Mouse (Mus musculus) left cerebral cortex, adult 2 months (tissue): ENCODE results near the gene Pakap. TPM values are rescaled to one million over a fixed set of nuclear protein-coding genes. Genes with fewer than 3 reads are reported as not detected.

ENCODE experiments used
- DNase-seq, 2 experiments: peaks; one replicate each; pipeline ENCODE4 v3.0.0; 2021 to 2022; ENCODE audit warnings: low spot score in 2 of 2, mixed read lengths in 1 of 2; ENCODE audit errors: extremely low spot score in 1 of 2
- H3K27ac ChIP-seq: fragments of 200-600 bp; 2 replicates; pipeline ENCODE4 v1.8.1; 2022
- H3K4me3 ChIP-seq: fragments of 200-600 bp; 2 replicates; pipeline ENCODE4 v1.8.1; 2022
- CTCF ChIP-seq: fragments of 200-600 bp; IDR thresholded peaks from 2 replicates; pipeline ENCODE4 v1.8.1; 2022; ENCODE audit warnings: antibody characterized with exemption, mild to moderate bottlenecking, moderate library complexity
- intact Hi-C: fragments of 180-260 bp; cut with DNase I; formaldehyde crosslinking; loops from one replicate; pipeline ENCODE4 v1.15.1; 2025
- total RNA-seq, 2 experiments: library from RNA; stranded (reverse); gene quantifications; 2 replicates each; pipeline ENCODE4 v1.2.3; 2021

Gene Pakap
- total RNA-seq, 2 experiments from 2014 or later = 19.8 to 20.4 TPM

GRCm38 (mm10) chr4:57889773-57890172 is 321.8 kb downstream of the Pakap start:
- intact Hi-C loops = loop anchor here (10.0 kb wide), 1 partner anchor 515 kb away; no protein-coding TSS in a partner anchor
- DNase-seq = no peak
- Histone ChIP-seq H3K27ac (no peak overlapping the region), H3K4me3 (no peak overlapping the region)
- no peak for TF ChIP-seq CTCF

GRCm38 (mm10) chr4:57892001-57892586 is 324.1 kb downstream of the Pakap start:
- Histone ChIP-seq H3K27ac (no peak overlapping the region), H3K4me3 (no peak overlapping the region)
- intact Hi-C loops = no loop called here
- DNase-seq = no peak
- TF ChIP-seq CTCF = no peak

- no peak for TF ChIP-seq CTCF
- H3K4me3 ChIP-seq = no peak overlapping the region
- H3K27ac ChIP-seq = no peak overlapping the region
- intact Hi-C loops = no loop called here
- no peak for DNase-seq
Observed at GRCm38 (mm10) chr4:57895140-57895539, 327.2 kb downstream of the Pakap start.

- TF ChIP-seq CTCF = no peak
- intact Hi-C loops = no loop called here
- DNase-seq = no peak
- Histone ChIP-seq H3K4me3 (no peak overlapping the region), H3K27ac (no peak overlapping the region)
Observed at GRCm38 (mm10) chr4:57895902-57896301, 327.9 kb downstream of the Pakap start.

GRCm38 (mm10) chr4:57896631-57897030 is 328.7 kb downstream of the Pakap start:
- no peak for DNase-seq

GRCm38 (mm10) chr4:57901210-57901609 is 333.2 kb downstream of the Pakap start:
- DNase-seq = peak; percentile 33 to 48
- Histone ChIP-seq H3K4me3 (no peak overlapping the region), H3K27ac (no peak overlapping the region)
- intact Hi-C loops = loop anchor here (1.0 to 10.0 kb wide), 2 partner anchors 178 to 354 kb away; no protein-coding TSS in a partner anchor
- TF ChIP-seq CTCF = peak; percentile 77

More at GRCm38 (mm10) chr4:57896631-57897030, 328.7 kb downstream of the Pakap start:
- Histone ChIP-seq H3K27ac (no peak overlapping the region), H3K4me3 (no peak overlapping the region)
- no peak for TF ChIP-seq CTCF
- intact Hi-C loops = no loop called here

- no peak for DNase-seq
- intact Hi-C loops = loop anchor here (10.0 kb wide), 1 partner anchor 352 kb away; no protein-coding TSS in a partner anchor
- no peak for TF ChIP-seq CTCF
- H3K4me3 ChIP-seq = no peak overlapping the region
- H3K27ac ChIP-seq = no peak overlapping the region
Observed at GRCm38 (mm10) chr4:57902619-57903018, 334.6 kb downstream of the Pakap start.

GRCm38 (mm10) chr4:57904211-57904610 is 336.2 kb downstream of the Pakap start:
- TF ChIP-seq CTCF = peak; percentile 91
- Histone ChIP-seq H3K27ac (no peak overlapping the region), H3K4me3 (no peak overlapping the region)
- intact Hi-C loops = loop anchor here (2.0 to 10.0 kb wide), 2 partner anchors 231 to 351 kb away; no protein-coding TSS in a partner anchor
- DNase-seq = peak; percentile 52 to 71

GRCm38 (mm10) chr4:57904638-57905037 is 336.7 kb downstream of the Pakap start:
- TF ChIP-seq CTCF = no peak
- no peak overlapping the region for H3K27ac ChIP-seq
- intact Hi-C loops = loop anchor here (2.0 to 10.0 kb wide), 2 partner anchors 232 to 350 kb away; no protein-coding TSS in a partner anchor
- no peak for DNase-seq
- no peak overlapping the region for H3K4me3 ChIP-seq

- Histone ChIP-seq H3K4me3 (no peak overlapping the region), H3K27ac (no peak overlapping the region)
- no peak for TF ChIP-seq CTCF
- intact Hi-C loops = loop anchor here (10.0 kb wide), 1 partner anchor 348 kb away; no protein-coding TSS in a partner anchor
- DNase-seq = no peak
Observed at GRCm38 (mm10) chr4:57906708-57907107, 338.7 kb downstream of the Pakap start.

GRCm38 (mm10) chr4:57908860-57909259 is 340.9 kb downstream of the Pakap start:
- TF ChIP-seq CTCF = no peak
- intact Hi-C loops = loop anchor here (10.0 kb wide), 1 partner anchor 346 kb away; no protein-coding TSS in a partner anchor
- no peak overlapping the region for H3K27ac ChIP-seq
- no peak overlapping the region for H3K4me3 ChIP-seq
- no peak for DNase-seq

GRCm38 (mm10) chr4:57913021-57913420 is 345.0 kb downstream of the Pakap start:
- intact Hi-C loops = no loop called here
- DNase-seq = no peak
- no peak overlapping the region for H3K4me3 ChIP-seq
- no peak overlapping the region for H3K27ac ChIP-seq
- no peak for TF ChIP-seq CTCF
